Mouse (Mus musculus) neural tube, postnatal 0 days (tissue): Measurements from ENCODE around the gene Nptxr. TPM values are rescaled to one million over a fixed set of nuclear protein-coding genes. Genes with fewer than 3 reads are reported as not detected.

Experiments used
- polyA plus RNA-seq: library from polyadenylated mRNA; unstranded; fragments of >200 nt; fragmentation: Nextera tagmentation; extraction: Ambion mirVana; gene quantifications from 2 replicates; pipeline ENCODE4 v1.2.1, GENCODE M21; 2015

Nptxr gene
- polyA plus RNA-seq = 67.2 and 72.9 TPM in 2 replicates

DNA sequence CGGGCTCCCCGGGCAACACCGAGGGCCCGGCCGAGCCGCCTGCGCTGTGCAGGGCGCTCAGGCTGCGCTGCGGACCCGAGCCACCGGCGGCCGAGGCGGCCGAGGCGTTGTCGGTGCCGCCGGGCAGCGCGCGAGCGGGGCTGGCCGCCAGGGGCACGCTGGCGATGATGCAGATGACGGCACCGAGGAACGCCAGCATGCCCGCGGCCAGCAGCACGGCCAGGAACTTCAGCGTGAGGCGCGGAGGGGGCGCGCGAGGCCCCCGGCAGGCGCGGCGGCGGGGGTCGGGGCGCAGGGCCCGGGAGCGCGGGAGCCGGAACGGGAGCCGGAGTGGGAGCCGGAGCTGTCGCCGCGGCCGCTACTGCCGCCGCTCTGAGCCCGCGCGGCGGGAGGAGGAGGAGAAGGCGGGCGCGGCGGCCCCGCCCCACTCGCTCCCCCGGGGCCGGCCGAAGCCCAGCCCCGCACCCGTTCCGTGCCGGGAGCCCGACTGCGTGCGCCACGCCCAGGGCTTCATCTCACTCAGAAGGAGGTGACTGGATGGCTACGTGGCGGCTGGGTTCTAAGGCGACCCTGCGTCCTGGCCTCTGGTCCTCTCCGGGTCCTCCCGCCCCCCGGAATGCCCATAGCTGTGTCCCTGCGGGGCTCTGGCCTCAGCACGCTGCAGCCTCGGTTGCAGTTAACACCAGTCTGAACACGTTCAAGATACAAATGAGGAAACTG is at the start of gene Nptxr:
Gene Nptxr (minus strand): TSS at position 415 of the 720 bp plus-strand sequence.

DNA sequence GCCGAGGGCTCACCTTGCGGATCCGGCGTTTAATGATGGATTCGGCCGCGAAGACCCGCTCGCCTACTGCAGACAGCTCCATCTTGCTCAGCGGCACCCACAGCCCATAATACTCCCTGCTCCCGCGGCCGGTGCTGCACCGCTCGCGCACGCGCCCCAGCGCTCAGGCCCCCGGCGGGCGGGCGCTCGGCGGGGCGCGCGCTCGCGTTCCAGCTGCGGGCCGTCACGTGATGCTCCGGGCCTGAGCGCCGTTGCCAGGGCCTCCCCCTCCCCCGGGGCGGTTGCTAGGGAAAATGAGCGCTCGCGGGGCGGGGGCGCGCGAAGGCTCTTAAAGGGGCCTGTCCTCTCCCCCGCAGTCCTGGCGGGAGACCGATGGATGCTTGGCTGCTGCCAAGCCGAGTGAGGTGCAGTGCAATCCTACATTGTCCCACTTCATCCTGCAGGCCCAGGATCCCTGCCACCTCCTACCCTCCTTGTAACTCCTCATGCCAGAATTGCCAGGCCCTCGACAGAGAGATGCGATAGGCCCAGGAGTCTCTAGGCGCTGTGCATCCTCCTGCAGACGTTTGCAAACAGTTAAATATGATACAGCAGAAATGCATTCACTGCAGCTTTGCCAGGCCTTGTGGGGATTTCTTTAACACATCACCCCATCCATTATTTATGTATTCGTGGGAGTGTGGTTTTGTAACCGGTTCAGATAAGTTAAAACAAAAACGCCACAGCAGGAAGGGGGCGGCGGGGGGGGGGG is 29.7 kb upstream of the Nptxr start, which contains the start of the genes Npcd and Cbx6:
Gene Npcd (minus strand): TSS at position 108 of the 751 bp plus-strand sequence.
Gene Cbx6 (minus strand): TSS at position 559 of the 751 bp plus-strand sequence.

DNA sequence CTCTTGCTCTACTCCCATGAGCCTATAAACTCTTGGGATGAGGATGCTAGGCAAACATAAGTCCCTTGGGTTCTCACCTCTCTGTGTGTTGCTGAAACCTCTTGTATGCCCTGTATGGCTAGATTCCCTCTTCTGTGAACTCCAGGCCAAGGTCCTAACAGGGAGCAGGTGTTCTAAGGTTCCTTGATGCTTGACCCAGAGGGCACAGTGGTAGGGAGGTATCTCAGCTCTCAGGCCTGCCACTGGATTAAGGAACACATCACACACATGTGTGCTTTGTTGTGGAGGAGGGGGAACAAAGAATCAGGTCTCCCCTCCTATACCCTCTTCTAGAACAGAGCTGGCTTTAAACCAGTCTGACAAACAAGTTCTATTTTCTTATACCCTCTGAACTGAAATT is 26.8 kb downstream of the Nptxr start, which contains the start of gene Dnal4:
Gene Dnal4 (minus strand): TSS at position 101 of the 400 bp plus-strand sequence.

DNA sequence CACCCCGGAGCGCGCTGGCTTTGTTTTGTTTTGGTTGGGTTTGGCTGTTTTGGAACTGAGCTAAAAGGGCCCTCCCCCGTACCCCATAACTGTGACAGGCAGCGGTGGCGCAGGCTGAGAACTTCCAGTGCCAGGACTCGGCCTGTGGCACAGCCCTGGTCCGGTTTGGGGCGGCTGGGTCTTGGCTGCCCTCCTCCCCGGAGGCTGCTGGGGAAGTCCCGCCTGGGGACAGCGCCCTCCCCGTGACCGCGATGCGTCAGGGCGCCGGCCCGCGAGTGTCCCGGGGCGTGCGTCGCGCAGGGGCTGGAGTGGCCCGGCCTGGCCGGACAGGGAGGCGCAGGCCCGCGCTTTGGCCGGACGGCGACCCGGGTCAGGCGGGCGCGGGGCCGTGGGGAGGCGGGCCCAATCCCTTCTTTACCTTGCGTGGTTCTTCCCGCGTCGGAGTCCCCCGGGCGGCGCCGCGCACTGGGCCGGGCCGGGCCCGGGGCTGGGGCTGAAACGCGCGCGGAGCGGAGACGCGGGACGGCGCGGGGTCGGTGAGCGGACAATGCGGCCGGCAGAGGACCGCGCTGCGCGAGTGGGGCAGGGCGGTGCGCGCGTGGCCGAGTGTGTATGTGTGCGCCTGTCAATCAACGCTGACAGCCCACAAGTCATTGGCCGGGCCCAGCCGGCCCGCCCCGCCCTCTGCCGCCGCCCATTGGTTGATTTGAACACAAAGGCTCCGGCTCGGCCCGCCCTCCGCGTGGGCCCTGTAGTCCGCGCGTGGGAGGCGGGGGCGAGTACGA is 62.5 kb downstream of the Nptxr start, which contains the start of gene Sun2:
Gene Sun2 (minus strand): TSS at position 616 of the 785 bp plus-strand sequence.

Other genes with a start within 250 kb of the Nptxr start
- 1.6 and 1.8 TPM in 2 replicates for gene Dmc1, start 199.7 kb downstream of the Nptxr start, polyA plus RNA-seq
- gene Fam227a, start 145.8 kb downstream of the Nptxr start, polyA plus RNA-seq = 1.6 and 3.1 TPM in 2 replicates
- gene Cby1, start 145.6 kb downstream of the Nptxr start, polyA plus RNA-seq = 89.4 and 95.8 TPM in 2 replicates
- gene Tomm22, start 133.9 kb downstream of the Nptxr start, polyA plus RNA-seq = 248 and 250 TPM in 2 replicates
- gene Josd1, start 116.8 kb downstream of the Nptxr start, polyA plus RNA-seq = 19.0 and 19.3 TPM in 2 replicates
- gene Gtpbp1, start 113.9 kb downstream of the Nptxr start, polyA plus RNA-seq = 29.9 and 35.4 TPM in 2 replicates
- gene Sun2, start 62.2 kb downstream of the Nptxr start, polyA plus RNA-seq = 2.1 and 2.8 TPM in 2 replicates
- gene Dnal4, start 26.9 kb downstream of the Nptxr start, polyA plus RNA-seq = 44.9 and 49.0 TPM in 2 replicates
- gene Npcd, start 29.5 kb upstream of the Nptxr start, polyA plus RNA-seq = 1.0 and 1.7 TPM in 2 replicates
- gene Cbx6, start 29.9 kb upstream of the Nptxr start, polyA plus RNA-seq = 58.2 and 60.4 TPM in 2 replicates
- gene Apobec3, start 86.9 kb upstream of the Nptxr start, polyA plus RNA-seq = 5.9 and 8.0 TPM in 2 replicates
- 3.1 and 4.2 TPM in 2 replicates for gene Cbx7, start 166.4 kb upstream of the Nptxr start, polyA plus RNA-seq
- 11.0 and 11.7 TPM in 2 replicates for gene Pdgfb, start 210.2 kb upstream of the Nptxr start, polyA plus RNA-seq